Mouse (Mus musculus) T-helper 17 cell (primary cell): Measurements from ENCODE around the gene P2ry10.

ENCODE experiments used
- in situ Hi-C, 2 experiments: fragments of 300-600 bp; cut with MboI, MseI; formaldehyde crosslinking; loops; 1 replicate in 1 of 2; 2 replicates in 1 of 2; pipeline ENCODE4 v1.15.1; 2025; ENCODE audit warnings: high pct_unique_total_duplicates in 2 of 2

Gene P2ry10

DNA sequence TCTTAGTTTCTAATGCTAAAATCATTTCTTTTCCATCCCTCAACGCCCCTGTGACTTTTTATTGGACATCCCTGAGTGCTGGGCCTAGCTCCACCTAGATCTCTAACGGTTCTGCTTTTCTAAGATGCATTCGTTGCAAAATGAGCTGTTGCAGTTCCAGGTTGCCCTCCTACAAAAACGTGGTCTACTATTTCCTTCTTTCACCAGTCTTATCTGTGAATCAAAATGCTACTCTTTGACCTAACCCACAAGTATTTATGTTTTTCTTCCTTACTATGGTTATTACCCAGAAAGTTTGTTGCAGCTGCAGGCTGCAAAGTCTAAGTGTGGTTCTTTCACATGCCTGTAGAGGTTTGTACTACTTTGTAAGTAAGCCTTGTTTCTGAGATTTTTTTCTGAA, at the start of gene P2ry10:
Gene P2ry10, plus strand, starts transcription at position 316 of the 400 bp plus-strand sequence.
- in situ Hi-C loops = loop anchor here in 1 of 2 experiments (5.0 to 25.0 kb wide), 2 partner anchors 74 to 724 kb away; partner anchors contain the start of gene 2610002M06Rik

DNA sequence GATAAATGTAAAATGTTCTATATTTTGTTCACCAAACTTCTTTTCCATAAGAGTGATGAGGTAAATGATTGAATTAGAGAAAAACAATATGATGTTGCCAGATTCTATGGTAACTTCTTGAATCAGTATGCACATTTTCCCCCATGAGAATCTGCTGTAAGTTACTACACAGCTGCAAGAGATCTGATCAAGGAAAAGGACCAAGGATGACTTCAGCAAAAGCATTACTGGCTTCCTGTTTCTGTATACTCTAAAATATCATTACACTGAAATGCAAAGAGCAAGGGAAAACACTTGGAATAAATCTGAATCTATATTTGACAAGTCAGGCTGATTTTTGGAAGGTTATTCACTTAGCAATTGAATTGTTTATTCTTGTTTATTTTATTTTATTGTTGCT, 49.1 kb upstream of the P2ry10 start:
- in situ Hi-C loops = no loop called here

DNA sequence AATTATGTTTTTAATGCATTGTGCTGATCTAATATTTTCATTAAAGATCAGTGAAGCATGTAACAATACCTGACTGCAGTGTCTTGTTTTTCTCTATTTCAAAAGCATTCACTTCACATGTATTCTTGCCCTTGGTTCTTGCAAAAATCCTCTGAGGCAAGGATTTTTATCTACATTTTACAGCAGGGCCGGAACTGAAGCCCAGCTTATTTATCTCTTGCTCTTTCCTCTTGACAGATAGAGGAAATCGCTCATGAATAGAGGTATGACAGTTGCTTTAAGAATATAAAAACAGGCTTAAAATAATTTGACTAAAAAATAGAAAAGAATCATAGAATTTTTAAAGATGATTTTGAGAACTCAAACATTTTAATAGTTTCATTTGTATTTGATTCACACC, 48.7 kb upstream of the P2ry10 start:
- in situ Hi-C loops = no loop called here

DNA sequence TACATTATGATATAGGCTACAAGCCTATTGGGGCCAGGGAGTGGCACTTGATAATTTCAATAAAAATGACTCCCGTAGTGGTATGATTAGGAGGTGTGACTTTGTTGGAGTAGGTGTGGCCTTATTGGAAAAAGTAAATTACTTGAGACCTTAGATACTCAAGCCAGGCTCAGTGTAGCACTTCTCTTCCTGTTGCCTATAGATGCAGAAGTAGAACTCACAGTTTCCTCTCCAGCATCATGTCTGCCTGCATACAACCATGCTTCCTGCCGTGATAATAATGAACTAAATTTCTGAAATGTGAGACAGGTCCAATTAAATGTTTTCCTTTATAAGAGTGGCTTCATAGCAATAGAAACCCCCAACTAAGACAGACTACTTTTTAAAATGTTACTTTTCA, 45.9 kb upstream of the P2ry10 start:
- in situ Hi-C loops = no loop called here

DNA sequence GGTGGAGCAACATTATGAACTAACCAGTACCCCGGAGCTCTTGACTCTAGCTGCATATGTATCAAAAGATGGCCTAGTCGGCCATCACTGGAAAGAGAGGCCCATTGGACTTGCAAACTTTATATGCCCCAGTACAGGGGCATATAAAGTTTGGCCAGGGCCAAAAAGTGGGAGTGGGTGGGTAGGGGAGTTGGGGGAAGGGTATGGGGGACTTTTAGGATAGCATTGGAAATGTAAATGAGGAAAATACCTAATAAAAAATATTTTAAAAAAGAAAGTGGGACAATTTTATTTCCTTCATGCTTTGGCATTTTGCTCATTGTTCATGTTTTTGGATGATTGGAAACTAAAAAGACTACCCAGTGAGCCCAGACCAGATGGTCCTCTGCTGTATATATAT, 4.9 kb upstream of the P2ry10 start:
- in situ Hi-C loops = loop anchor here in 1 of 2 experiments (25.0 kb wide), 1 partner anchor 729 kb away; the partner anchor contains the start of gene 2610002M06Rik

DNA sequence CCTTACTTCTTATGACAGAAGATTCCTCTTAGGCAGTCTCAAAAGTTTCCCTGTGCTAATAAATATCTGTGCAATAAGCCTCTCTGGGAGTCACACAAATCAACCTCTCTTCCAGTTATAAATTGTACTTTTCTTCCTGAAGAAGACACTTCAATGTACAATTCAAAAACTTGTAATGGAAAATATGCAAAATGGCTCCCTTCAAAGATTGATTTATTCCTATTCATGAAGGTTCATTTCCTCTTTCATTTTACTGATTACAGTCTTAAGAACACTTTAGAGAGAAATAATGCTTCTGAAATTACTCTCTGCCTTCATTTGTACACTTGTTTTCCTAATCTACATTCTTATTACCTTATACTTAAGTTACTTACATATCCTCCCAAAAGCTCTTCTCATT, 4.0 kb upstream of the P2ry10 start:
- in situ Hi-C loops = loop anchor here in 1 of 2 experiments (25.0 kb wide), 1 partner anchor 728 kb away; the partner anchor contains the start of gene 2610002M06Rik

DNA sequence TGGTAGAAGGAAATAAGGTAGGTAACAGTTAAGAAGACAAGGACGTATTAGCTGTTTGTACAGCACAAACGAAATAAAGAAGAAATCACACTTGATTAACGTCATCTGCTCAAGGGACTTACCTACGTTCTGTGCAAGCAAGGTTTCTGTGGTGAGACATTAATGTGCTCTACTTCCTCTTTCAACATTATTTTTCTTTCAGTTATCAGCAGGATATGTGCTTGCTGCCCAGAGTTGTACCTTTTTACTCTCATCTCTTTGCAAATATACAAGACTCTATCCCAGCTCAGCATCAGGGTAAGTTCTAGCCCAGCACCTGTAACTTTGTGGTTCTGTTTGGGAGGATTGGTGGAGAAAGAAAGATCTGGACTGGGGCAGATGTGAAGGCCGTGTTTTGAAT, 839 bp downstream of the P2ry10 start:
- in situ Hi-C loops = loop anchor here in 1 of 2 experiments (5.0 to 25.0 kb wide), 2 partner anchors 73 to 723 kb away; partner anchors contain the start of gene 2610002M06Rik

DNA sequence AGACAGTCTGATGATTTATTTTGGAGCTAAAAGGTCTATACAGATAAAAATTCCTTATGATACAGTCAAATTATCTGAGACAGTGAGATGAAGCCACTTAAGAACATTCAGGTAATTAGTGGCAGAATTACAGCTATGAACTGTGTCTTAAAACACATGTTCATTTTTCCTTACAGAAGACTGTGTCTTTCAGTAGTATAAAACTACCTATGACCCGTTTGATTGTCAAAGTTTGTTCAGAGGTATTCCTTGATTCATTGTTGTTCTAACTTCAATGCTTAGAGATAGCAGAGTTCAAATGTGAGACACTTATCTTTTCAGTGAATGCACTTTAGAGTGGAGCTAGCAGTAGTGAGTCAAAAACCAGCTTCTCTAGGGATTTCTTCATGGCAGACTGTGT, 1.6 kb downstream of the P2ry10 start:
- in situ Hi-C loops = loop anchor here in 1 of 2 experiments (5.0 to 25.0 kb wide), 2 partner anchors 72 to 722 kb away; partner anchors contain the start of gene 2610002M06Rik

DNA sequence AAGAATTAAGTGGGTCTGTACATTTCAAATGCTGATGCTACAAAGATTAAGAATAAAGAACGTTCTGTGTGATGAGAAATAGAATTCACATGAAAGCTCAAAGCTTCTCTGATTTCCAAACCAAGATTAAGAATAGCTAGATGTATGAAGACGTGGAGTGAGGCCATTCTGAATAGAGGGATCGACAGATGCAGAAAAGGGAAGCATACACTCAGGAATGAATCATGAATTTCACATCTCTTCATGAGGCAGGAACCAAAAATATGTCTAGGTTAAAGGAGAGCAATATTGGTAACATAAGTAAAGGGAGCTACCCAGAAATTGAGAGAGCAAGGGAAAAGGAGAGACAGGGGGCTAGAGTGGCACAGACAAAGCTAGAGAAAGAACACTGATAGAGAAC, 7.3 kb downstream of the P2ry10 start:
- in situ Hi-C loops = loop anchor here (5.0 to 25.0 kb wide), 2 partner anchors 37 to 717 kb away; partner anchors contain the start of gene 2610002M06Rik (in 1 of the 2)

DNA sequence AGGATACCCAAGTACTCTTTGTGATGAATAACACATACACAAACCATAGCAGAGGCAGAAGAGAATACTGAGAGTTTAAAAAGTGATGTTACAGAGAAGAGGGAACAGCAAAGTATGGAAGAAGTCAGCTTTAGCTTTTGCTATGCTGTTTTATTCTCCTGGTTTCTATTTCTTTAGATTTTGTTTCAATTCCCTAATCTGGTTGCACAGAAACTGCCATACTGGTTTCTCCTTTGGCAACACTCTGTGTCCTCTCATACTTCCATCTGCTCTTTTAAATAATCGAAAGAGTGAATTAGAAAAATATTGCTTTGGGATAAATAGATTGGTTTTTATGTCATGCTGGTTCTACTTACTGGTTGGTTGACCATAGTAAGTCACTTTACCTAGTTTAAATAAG, 28.0 kb downstream of the P2ry10 start:
- in situ Hi-C loops = loop anchor here in 1 of 2 experiments (10.0 kb wide), 1 partner anchor 1018 kb away; no protein-coding TSS in a partner anchor

DNA sequence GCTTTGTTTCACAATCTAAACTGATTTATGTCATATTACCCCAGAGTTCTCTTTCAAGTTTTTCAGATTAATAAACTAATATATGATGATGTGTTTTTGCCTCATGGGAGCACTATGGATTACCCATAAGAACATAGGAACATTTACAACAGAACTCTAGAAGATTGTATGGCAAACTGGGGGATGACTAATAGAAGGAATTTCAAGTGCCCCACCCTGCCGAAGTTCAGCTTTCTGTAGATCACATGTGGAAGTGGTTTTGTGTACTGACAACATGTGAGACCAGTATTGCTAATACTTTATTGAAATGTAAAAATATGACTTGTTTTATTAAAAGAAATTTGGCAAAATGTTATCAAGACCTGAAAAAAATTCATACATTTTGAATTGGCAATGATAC, 28.7 kb downstream of the P2ry10 start:
- in situ Hi-C loops = loop anchor here in 1 of 2 experiments (10.0 kb wide), 1 partner anchor 1018 kb away; no protein-coding TSS in a partner anchor

DNA sequence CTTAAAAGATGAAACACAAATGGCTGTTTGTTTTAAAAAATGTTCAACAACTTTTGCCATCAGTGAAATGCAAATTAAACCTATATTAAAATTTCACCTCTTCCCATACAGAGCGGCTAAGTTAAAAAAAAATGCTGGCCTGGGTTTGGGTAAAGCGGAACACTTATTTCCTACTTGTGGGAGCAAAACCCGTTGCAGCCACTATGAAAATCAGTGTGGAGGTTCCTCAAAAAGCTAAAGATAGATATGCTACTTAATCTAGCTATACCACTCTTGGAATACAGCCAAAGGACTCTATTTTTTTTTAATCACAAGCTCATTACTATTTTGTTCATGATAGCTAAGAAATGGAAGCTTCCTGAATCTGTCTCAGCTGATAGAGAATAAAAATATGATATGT, 54.9 kb downstream of the P2ry10 start:
- in situ Hi-C loops = no loop called here

DNA sequence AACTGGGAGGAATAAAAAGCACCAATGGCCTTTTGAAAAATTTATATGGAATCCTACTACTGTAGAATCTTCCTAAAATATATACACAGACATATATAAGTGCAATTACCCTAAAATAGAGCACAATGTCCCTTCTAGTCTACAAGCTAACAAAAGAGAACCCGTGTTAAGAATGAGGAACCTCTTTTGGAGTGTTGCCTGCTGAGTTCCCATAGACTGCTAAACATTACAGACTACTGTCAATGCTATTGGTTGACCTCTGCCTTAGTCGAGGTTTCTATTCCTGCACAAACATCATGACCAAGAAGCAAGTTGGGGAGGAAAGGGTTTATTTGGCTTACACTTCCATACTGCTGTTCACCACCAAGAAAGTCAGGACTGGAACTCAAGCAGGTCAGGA, 55.6 kb downstream of the P2ry10 start:
- in situ Hi-C loops = no loop called here

DNA sequence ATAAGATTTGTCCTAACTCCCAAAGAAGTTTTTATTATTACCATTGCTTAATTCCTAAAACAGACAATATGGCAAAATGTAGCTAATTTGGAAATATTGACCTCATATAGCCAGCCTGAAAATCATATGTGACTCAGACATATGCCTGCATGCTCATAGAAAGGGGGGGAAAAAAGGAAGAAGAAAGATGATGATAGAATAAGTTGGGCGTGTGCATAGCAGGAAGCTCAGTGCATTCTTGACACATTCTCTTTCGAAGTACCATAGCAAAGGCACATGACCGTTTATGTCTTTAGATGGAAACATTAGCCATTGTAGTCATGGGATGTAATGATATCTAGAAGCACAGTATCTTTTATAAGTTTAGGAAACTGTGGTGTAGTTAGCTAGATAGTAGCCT, 60.4 kb downstream of the P2ry10 start, which contains the start of gene P2ry10b:
Gene P2ry10b, plus strand, starts transcription at position 247 of the 400 bp plus-strand sequence.
- in situ Hi-C loops = no loop called here

DNA sequence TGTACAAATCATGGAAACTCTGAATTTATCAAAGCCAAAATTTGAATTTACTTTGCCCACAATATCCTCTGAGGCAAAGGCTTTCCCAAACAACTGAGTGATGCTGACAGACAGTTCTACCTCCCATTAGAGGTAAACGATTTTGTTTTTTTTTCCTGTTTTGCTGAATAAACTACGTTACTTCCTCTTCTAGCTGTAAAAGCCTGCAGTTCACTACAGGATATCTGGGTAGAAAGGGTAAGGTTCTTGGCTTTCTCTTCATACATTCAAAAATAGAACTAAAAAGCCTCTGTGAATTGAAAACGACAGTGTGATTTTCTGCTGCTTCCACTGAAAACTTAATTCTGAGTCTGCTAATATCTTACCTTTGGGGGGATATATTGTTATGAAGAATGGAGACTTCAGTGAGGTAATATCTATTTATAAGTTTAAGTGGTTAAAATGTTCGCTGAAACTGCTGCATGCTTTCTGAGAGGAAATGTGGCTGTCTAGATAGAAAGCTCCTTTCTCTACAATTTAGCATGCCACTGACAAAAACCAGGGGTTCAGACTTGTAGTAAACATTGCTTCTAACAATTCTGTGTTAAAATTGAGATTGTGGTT, 61.2 kb downstream of the P2ry10 start:
- in situ Hi-C loops = no loop called here

DNA sequence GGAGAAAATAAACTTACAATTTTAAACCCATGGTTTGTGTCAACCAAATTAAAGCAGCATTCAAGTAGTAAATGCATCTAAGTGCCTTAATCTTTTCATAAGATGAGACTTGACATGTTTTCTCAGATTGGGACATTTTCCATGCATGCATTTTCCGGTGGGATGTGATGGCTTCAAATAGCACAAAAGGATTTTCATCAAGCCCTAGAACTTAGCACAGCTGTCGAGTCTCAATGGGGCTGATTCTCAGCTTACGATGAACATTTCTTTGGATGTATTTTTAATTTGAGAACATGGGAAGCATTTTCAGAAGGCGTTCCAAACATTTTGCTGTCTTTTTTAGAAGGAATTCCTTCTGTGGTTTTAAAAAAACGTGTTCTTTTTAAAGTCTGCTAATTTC, 61.7 kb downstream of the P2ry10 start:
- in situ Hi-C loops = loop anchor here in 1 of 2 experiments (10.0 kb wide), 1 partner anchor 115 kb away; no protein-coding TSS in a partner anchor

DNA sequence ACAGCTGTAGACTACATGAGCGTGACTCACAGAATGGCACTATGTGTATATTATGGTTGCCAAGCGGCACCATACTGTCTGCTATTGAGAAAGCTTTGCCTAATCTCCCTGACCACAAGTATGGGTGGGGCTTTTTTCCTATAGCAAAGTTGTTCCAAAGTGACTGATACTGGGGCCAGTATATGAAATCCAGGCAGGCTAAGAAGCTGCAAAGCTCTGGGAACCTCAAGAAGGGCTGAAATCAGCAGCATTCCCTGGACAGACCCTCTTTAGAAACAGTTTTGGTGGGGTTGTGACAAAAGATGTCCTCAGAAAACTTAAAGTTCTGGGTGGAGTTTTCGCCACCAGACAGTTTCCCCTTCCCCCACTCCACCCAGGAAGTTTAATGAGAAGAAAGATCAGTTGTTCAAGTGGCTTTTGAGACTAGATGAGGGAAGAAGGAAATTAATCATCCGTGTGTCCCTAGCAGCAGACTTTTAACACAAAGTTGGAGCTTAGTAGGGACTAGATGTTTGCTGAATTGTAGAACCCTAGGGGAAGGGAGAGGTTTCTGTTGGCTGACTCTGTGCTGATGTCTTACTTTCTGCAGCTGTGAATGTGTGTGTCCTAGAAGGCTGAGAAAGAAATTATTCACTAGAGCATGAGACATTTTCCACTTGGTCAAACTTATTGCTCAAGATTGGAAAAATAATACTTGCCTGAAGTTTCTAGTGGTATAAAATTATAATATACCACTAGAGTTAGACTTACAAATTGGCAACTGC, 62.6 kb downstream of the P2ry10 start:
- in situ Hi-C loops = loop anchor here in 1 of 2 experiments (10.0 kb wide), 1 partner anchor 114 kb away; no protein-coding TSS in a partner anchor
